ENCODE assay signal across 28 mouse cellular contexts in the genomic region with DNA sequence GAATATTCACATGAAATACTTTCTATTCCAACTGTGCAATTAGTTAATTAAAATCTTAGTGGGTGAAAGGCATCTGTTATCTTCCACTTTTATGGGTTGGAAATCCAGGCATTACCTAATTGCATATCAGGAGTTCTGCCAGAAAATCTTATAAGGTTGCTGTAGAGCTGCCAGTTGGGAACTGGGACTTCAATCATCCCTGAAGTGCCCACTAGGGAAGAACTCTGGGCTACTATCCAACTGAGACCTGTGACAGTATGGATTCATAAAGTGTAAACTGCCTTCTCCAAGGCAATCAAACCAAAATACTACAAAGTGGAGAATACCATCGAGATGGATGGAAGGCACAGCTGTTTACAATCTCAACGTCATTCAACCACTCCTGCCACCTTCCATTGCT. TPM values are rescaled to one million over a fixed set of nuclear protein-coding genes. Genes with fewer than 3 reads are reported as not detected.
DNase-seq lines count a peak whose midpoint lies in the region; ATAC-seq and TF ChIP-seq lines count a peak whose summit lies in the region.
"Had no signal": no experiment of that assay in that cellular context is flagged by ENCODE, and none has a peak within 500 bp of the region (broad histone marks: within the 10 kb centered on the region; RNA-seq: fewer than 3 reads in every experiment).

A gene (minus strand): TSS at position 109 of the 400 bp plus-strand sequence.

- H3K27me3 ChIP-seq in hindbrain, embryonic 14.5 days (ENCODE audit: control insufficient read depth, insufficient read depth, low read length): no peaks in the 10 kb centered on the region
- no peaks in the 10 kb centered on the region for H3K27me3 ChIP-seq in hindbrain, embryonic 13.5 days
- no peaks in the 10 kb centered on the region for H3K27me3 ChIP-seq in limb, embryonic 13.5 days
- no peaks in the 10 kb centered on the region for H3K27me3 ChIP-seq in limb, embryonic 10.5 days (ENCODE audit: low read depth, poor library complexity, severe bottlenecking)
- no peaks in the 10 kb centered on the region for H3K27me3 ChIP-seq in forebrain, postnatal 0 days (ENCODE audit: insufficient read depth, low read length)
- no peaks in the 10 kb centered on the region for H3K27me3 ChIP-seq in lung, postnatal 0 days (replicated peaks; ENCODE audit: insufficient read depth, low read length)
- H3K27me3 ChIP-seq: embryonic facial prominence, embryonic 13.5 days; liver, embryonic 12.5 days; neural tube, embryonic 12.5 days had no signal

- H3K9me3 ChIP-seq in hindbrain, embryonic 14.5 days (ENCODE audit: control insufficient read depth, low read length): no peaks in the 10 kb centered on the region
- H3K9me3 ChIP-seq in hindbrain, embryonic 13.5 days: no peaks in the 10 kb centered on the region
- no peaks in the 10 kb centered on the region for H3K9me3 ChIP-seq in limb, embryonic 13.5 days
- no peaks in the 10 kb centered on the region for H3K9me3 ChIP-seq in limb, embryonic 10.5 days (replicated peaks)
- no peaks in the 10 kb centered on the region for H3K9me3 ChIP-seq in forebrain, postnatal 0 days (ENCODE audit: low read length)
- H3K9me3 ChIP-seq in lung, postnatal 0 days (ENCODE audit: low read length): no peaks in the 10 kb centered on the region
- H3K9me3 ChIP-seq: embryonic facial prominence, embryonic 13.5 days; neural tube, embryonic 12.5 days had no signal

- no peak within 1 kb of the TSS for H3K9ac ChIP-seq in hindbrain, embryonic 14.5 days
- no peak within 1 kb of the TSS for H3K9ac ChIP-seq in hindbrain, embryonic 13.5 days
- no peak within 1 kb of the TSS for H3K9ac ChIP-seq in limb, embryonic 13.5 days
- no peak within 1 kb of the TSS for H3K9ac ChIP-seq in forebrain, postnatal 0 days
- H3K9ac ChIP-seq in lung, postnatal 0 days (replicated peaks; ENCODE audit: low read depth): no peak within 1 kb of the TSS
- H3K9ac ChIP-seq: embryonic facial prominence, embryonic 13.5 days; liver, embryonic 12.5 days; neural tube, embryonic 12.5 days had no signal

- WGBS in hindbrain, embryonic 14.5 days: 58% methylated on average over 2 of the region's 2 CpGs
- 51% methylated on average over 2 of the region's 2 CpGs for WGBS in hindbrain, embryonic 13.5 days
- 43% methylated on average over 2 of the region's 2 CpGs for WGBS in limb, embryonic 13.5 days
- WGBS in limb, embryonic 10.5 days: 72% methylated on average over 2 of the region's 2 CpGs
- 27% methylated on average over 2 of the region's 2 CpGs for WGBS in forebrain, postnatal 0 days
- WGBS in lung, postnatal 0 days: 47% methylated on average over 2 of the region's 2 CpGs

- no peak for ATAC-seq in hindbrain, embryonic 14.5 days (ENCODE audit: low FRiP score)
- ATAC-seq in hindbrain, embryonic 13.5 days (ENCODE audit: low FRiP score): no peak
- ATAC-seq in limb, embryonic 13.5 days (ENCODE audit: low FRiP score, low read depth): peak; percentile 48
- no peak for ATAC-seq in forebrain, postnatal 0 days
- no peak for ATAC-seq in lung, postnatal 0 days
- ATAC-seq: activated CD4-positive, CD25-positive, alpha-beta regulatory T cell, adult 4 months; intestine, embryonic 16.5 days; liver, embryonic 12.5 days had no signal

- no peak for TF ChIP-seq CTCF in forebrain, postnatal 0 days (IDR thresholded peaks at IDR 0.05; ENCODE audit: low read depth)
- no peak for TF ChIP-seq CTCF in lung, postnatal 0 days (IDR thresholded peaks at IDR 0.05)

- no peak within 1 kb of the TSS for H3K27ac ChIP-seq in hindbrain, embryonic 14.5 days
- H3K27ac ChIP-seq in hindbrain, embryonic 13.5 days: no peak within 1 kb of the TSS
- no peak within 1 kb of the TSS for H3K27ac ChIP-seq in limb, embryonic 13.5 days
- no peak within 1 kb of the TSS for H3K27ac ChIP-seq in limb, embryonic 10.5 days
- H3K27ac ChIP-seq in forebrain, postnatal 0 days (ENCODE audit: low read depth, low read length): no peak within 1 kb of the TSS
- H3K27ac ChIP-seq in lung, postnatal 0 days (ENCODE audit: low read length): no peak within 1 kb of the TSS
- H3K27ac ChIP-seq: embryonic facial prominence, embryonic 13.5 days; liver, embryonic 12.5 days; neural tube, embryonic 12.5 days had no signal

- no peak for TF ChIP-seq EP300 in lung, postnatal 0 days (IDR thresholded peaks at IDR 0.05)

- peaks cover 7% of the 10 kb centered on the region; the same call in 1 of the 2 replicates for H3K4me1 ChIP-seq in hindbrain, embryonic 14.5 days (replicated peaks; ENCODE audit: control insufficient read depth, insufficient read depth, low read length)
- peaks cover 10% of the 10 kb centered on the region for H3K4me1 ChIP-seq in hindbrain, embryonic 13.5 days (replicated peaks)
- no peaks in the 10 kb centered on the region for H3K4me1 ChIP-seq in limb, embryonic 13.5 days
- no peaks in the 10 kb centered on the region for H3K4me1 ChIP-seq in limb, embryonic 10.5 days
- H3K4me1 ChIP-seq in forebrain, postnatal 0 days (ENCODE audit: insufficient read depth): peaks cover 7% of the 10 kb centered on the region; the same call in 1 of the 2 replicates
- H3K4me1 ChIP-seq in lung, postnatal 0 days (ENCODE audit: insufficient read depth, low read depth, low read length): no peaks in the 10 kb centered on the region
- H3K4me1 ChIP-seq: liver, embryonic 12.5 days; neural tube, embryonic 12.5 days had no signal

- no peaks in the 10 kb centered on the region for H3K36me3 ChIP-seq in hindbrain, embryonic 14.5 days (replicated peaks; ENCODE audit: control insufficient read depth, insufficient read depth)
- H3K36me3 ChIP-seq in hindbrain, embryonic 13.5 days: no peaks in the 10 kb centered on the region
- H3K36me3 ChIP-seq in limb, embryonic 13.5 days: no peaks in the 10 kb centered on the region
- no peaks in the 10 kb centered on the region for H3K36me3 ChIP-seq in limb, embryonic 10.5 days
- H3K36me3 ChIP-seq in forebrain, postnatal 0 days (ENCODE audit: insufficient read depth): no peaks in the 10 kb centered on the region
- no peaks in the 10 kb centered on the region for H3K36me3 ChIP-seq in lung, postnatal 0 days (ENCODE audit: insufficient read depth, low read length)
- H3K36me3 ChIP-seq: embryonic facial prominence, embryonic 13.5 days; liver, embryonic 12.5 days; neural tube, embryonic 12.5 days had no signal

- no peak within 1 kb of the TSS for H3K4me3 ChIP-seq in hindbrain, embryonic 14.5 days (replicated peaks; ENCODE audit: low read length)
- no peak within 1 kb of the TSS for H3K4me3 ChIP-seq in hindbrain, embryonic 13.5 days
- H3K4me3 ChIP-seq in limb, embryonic 13.5 days: no peak within 1 kb of the TSS
- H3K4me3 ChIP-seq in limb, embryonic 10.5 days: no peak within 1 kb of the TSS
- no peak within 1 kb of the TSS for H3K4me3 ChIP-seq in forebrain, postnatal 0 days (ENCODE audit: low read depth, low read length)
- H3K4me3 ChIP-seq in lung, postnatal 0 days (ENCODE audit: low read depth, low read length): no peak within 1 kb of the TSS
- H3K4me3 ChIP-seq: embryonic facial prominence, embryonic 13.5 days; liver, embryonic 12.5 days; neural tube, embryonic 12.5 days had no signal

- H3K4me2 ChIP-seq in hindbrain, embryonic 14.5 days (replicated peaks): no peak within 1 kb of the TSS
- no peak within 1 kb of the TSS for H3K4me2 ChIP-seq in hindbrain, embryonic 13.5 days
- H3K4me2 ChIP-seq in limb, embryonic 13.5 days (replicated peaks): no peak within 1 kb of the TSS
- H3K4me2 ChIP-seq in forebrain, postnatal 0 days (ENCODE audit: low read depth): no peak within 1 kb of the TSS
- no peak within 1 kb of the TSS for H3K4me2 ChIP-seq in lung, postnatal 0 days (replicated peaks; ENCODE audit: low read depth, low read length)
- H3K4me2 ChIP-seq: embryonic facial prominence, embryonic 13.5 days; liver, embryonic 12.5 days; neural tube, embryonic 12.5 days had no signal

- peak; percentile 13 for DNase-seq in adrenal gland, postnatal 10 days
- no peak for DNase-seq in adrenal gland, adult (ENCODE audit: inconsistent age in 2 of 2, low spot score in 1 of 2)
- DNase-seq in hindbrain, embryonic 14.5 days (ENCODE audit: low spot score): peak; percentile 59
- no peak for DNase-seq in limb, embryonic 10.5 days (ENCODE audit: low spot score)
- DNase-seq in forebrain, postnatal 0 days: peak; percentile 27
- no peak for DNase-seq in lung, postnatal 0 days (ENCODE audit: low spot score)
- DNase-seq: adrenal gland, postnatal 25 days; cerebellum, adult 18-20 months; gastrocnemius, postnatal 36 days; kidney, postnatal 36 days; lung, adult 2 months; lung, postnatal 36 days; thymus, postnatal 14 days had no signal

RNA-seq across cellular contexts. Expression of the gene that starts here (rescaled TPM):
- not detected for total RNA-seq in adrenal gland, postnatal 10 days (2021)
- polyA plus RNA-seq in hindbrain, embryonic 14.5 days (2014; fragmentation: Nextera tagmentation; extraction: Ambion mirVana): not detected in 2 replicates
- polyA plus RNA-seq in hindbrain, embryonic 13.5 days (2015; fragmentation: Nextera tagmentation; extraction: Ambion mirVana): not detected in 2 replicates
- not detected in 2 replicates for polyA plus RNA-seq in limb, embryonic 13.5 days (2015; fragmentation: Nextera tagmentation; extraction: Ambion mirVana)
- not detected in 2 replicates for polyA plus RNA-seq in limb, embryonic 10.5 days (2016; fragmentation: Nextera tagmentation; extraction: Ambion mirVana)
- not detected in 2 replicates for total RNA-seq in forebrain, postnatal 0 days (2014; rRNA removed)
- not detected in 2 replicates for polyA plus RNA-seq in forebrain, postnatal 0 days (2015; fragmentation: Nextera tagmentation; extraction: Ambion mirVana)
- polyA plus RNA-seq in lung, postnatal 0 days (2015; fragmentation: Nextera tagmentation; extraction: Ambion mirVana): not detected in 2 replicates
- total RNA-seq: adrenal gland, postnatal 25 days; gastrocnemius, postnatal 36 days; left cerebral cortex, postnatal 36 days; megakaryocyte-erythroid progenitor cell, adult 5-6 weeks; monocyte, adult 5-6 weeks had no signal
- polyA plus RNA-seq: activated CD4-positive, CD25-positive, alpha-beta regulatory T cell, adult 4 months; cortical plate, adult 2 months; embryonic facial prominence, embryonic 13.5 days; heart, postnatal 0 days; hindbrain, embryonic 11.5 days; intestine, embryonic 16.5 days; kidney, embryonic 14.5 days; liver, embryonic 12.5 days; lung, adult 2 months; neural tube, embryonic 12.5 days; testis, adult 2 months had no signal

Comparison
In these comparisons a context has a peak if more than half of its experiments do, and no peak if none do; other contexts are left out.
1. Peak in DNase-seq in adrenal gland, postnatal 10 days; RNA of the gene not detected or under 1 TPM.
2. Peak in DNase-seq in hindbrain, embryonic 14.5 days; RNA of the gene not detected or under 1 TPM.
3. Peak in ATAC-seq in limb, embryonic 13.5 days; RNA of the gene not detected or under 1 TPM.
4. Peak in DNase-seq in forebrain, postnatal 0 days; RNA of the gene not detected or under 1 TPM.